Mouse (Mus musculus) cerebellum, postnatal 10 days (tissue): ENCODE data around the gene Gm38392.

Experiments
- DNase-seq, 2 experiments: peaks; one replicate each; pipeline ENCODE4 v3.0.0; 2021; ENCODE audit warnings: mixed read lengths in 2 of 2

The Gm38392 gene

DNA sequence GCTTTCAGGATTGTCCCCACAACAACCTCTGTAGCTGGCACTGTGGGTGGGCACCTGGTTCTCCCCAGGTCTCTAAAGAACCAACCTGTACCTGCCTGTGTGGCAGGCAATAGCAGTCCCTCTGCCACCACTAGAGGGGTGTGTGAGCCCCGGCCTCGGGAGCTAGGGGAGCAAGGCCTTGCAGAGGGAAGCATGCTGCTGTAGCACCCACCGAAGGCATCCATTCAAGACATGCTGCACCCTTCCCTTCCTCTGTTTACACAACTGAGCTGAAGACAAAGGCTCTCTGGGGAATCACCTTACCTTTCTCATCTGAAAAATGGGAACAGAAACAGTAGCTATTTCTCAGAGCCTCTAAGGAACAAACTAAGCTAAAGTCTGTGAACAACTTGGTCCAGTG, 51.8 kb downstream of the Gm38392 start:
- DNase-seq = peak; percentile 82 to 83

DNA sequence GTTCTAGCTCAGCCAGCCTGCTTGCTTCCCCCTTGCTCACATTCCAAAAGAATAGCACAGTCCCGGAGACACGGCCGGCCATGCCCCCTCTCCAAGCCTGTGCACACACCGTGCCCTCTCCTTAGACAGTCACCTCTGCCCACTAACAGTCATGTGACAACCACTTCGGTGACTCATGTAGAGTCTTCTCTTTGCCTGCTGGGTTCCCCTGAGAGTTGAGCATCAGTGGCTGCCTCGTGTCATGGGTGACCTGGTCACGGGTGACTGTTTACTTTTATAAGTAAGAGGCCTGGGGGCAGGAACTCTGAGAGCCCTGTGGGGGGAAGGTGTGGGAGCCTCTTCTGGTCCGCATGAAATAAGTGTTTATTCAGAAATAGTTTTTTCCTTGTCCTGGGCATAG, 53.0 kb downstream of the Gm38392 start:
- peak in 1 of 2 experiments; percentile 9 for DNase-seq

DNA sequence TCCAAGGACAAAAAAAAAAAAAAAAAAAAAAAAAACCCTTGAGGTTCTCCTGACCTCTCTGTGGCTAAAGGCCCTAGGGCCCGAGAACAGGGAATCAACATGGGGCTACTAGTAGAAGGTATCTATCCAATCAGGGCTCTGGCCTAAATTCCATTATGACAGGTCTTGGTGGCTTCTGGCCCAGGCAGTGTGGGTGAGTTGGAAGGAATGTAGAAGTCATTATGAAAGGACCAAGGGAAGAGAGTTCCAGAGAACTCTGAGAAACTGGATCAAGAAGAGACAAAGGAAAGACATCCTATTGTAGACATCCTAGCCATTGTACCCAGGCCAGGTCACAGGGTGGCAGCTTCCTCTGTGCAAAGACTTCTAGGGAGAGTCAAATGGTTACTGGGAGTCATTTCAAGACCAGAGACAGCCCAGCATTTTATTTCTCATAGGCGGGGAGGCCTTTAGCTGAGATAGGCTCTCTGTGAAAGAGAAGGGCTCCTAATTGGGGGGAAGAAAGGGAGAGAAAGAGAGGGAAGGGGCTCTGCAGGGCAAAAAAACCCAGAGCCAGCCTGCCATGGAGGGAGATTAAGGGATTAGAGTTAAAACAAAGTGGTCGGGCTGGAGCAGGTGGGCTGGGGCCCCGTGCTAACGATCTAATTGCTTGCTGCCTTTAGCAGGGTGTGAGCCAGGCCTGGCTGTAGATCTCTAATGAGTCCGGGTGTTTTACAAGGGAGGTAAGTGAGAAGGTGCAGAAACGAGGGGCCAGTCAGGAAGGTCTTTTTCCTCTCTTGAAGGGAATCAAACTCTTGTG, 54.0 kb downstream of the Gm38392 start:
- peak; percentile 64 to 65 for DNase-seq

DNA sequence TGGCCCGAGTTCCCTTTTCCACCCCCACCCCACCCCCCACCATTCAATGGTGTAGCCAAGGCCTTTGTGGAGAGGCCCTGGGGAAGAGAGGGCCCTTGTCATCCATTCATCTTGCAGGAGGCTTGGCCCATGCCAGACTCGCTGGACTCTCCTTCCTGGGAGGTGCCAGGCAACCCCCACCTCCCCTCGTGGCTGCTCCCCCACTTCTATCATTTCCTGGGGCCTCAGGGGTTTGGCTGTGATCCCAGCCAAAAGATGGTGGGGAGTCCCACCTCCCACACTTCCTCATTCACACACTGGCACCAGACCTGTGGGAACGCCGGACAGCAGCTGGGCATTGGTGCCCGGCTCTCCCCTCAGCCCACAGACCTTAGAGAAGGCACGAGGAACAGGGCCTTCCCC, 54.7 kb downstream of the Gm38392 start:
- DNase-seq = peak; percentile 75 to 84

DNA sequence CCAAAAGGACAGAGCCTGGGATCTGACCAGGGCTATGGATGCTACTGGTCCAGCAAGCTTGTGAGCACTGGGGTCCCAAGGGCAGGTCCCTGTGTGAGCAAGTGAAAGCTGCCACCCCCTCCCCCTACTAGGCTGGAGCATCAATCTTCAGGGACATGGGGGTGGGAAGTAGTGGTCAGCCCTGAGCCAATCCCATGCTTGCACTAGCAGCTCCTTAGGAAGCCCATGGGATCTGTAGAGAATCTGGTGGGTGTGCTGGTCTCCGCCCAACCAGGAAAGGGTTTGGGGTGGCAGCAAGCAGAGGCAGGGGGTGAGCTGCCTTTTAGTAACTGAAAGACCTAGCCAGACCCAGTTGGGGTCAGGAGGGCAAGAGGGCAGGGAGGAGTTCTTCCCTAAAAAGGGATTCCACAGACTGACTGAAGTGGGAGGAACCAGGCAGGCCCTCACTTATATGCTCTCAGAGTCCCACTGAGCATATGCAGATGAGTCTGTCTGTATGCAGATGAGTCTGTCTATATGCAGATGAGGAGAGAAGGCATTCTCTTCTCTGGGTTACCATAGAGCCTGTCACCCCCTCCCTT, 55.9 kb downstream of the Gm38392 start:
- peak; percentile 65 to 68 for DNase-seq

DNA sequence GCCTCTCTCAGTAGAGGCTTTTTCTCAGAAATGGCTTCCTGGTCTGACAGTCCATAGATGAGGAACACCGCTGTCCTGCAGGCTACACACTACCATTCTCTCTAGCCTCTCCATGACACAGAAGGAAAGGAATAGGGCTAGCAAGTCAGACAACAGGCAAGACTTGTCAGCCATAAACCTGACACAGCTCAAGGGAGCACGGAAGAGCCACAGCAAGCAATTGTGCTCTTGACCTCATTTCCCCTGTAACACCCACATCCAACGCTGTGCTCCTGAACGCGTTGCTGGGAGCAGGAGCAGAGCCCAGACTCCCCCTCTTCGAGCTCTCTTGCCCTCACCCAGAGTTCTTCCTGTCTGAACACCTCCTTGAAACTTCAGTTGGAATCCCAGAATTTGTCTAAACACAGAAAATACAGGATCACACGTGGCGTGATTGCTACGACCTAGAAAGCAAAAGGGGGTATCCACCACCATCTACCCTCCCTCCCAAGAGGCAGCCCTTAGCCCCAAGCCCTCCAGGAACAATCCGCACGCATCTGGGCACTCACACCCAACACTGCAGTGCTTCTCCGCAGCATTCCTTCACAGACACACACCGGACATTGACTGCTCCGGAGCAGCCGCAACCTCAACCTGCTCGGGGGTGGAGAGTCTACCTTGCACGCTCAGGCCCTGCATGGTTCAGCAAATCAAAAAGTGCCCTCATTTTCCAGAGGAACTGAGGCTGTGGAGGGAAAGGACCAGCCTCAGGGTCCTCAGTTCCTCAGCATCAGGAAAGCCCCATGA, 56.6 kb downstream of the Gm38392 start:
- DNase-seq = peak in 1 of 2 experiments; percentile 54

DNA sequence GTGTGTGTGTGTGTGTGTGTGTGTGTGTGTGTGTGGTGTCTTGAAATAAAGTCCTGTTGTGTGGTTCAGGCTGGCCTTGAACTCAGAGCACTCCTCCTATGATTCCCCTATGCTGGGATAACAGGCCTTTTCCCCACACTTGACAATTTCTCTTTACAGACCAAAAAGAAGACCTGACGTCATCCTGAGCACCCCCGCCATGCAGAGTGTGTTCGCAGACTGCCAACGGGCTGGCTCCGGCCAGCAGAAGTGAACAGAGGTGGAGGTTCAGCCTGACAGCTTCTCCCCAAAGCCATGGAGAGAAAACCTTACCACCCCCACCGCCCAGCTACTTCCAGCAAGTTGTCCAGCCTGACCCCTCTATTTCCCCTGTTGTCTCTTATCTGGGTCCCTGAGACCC, 57.5 kb downstream of the Gm38392 start:
- peak; percentile 49 to 56 for DNase-seq

DNA sequence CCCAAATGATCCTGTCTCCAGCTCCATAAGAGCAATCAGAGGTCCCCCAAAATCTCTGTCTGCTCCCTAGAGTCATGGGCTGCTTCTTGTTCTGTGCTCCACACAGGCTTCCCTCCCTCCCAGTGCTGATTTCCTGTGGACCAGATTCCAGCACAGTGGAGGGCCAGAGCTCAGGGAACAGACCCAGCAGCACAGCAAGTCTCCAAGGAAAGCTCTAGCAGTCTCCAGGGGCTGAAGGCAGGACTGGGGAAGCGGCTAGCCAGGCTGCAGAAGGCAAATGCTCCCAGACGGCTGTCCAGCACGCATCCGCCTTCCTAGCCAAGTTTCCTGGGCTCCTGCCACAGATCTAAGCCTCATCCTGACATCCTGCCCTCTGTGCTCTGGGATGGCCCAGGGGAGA, 58.1 kb downstream of the Gm38392 start:
- DNase-seq = peak; percentile 65 to 68

DNA sequence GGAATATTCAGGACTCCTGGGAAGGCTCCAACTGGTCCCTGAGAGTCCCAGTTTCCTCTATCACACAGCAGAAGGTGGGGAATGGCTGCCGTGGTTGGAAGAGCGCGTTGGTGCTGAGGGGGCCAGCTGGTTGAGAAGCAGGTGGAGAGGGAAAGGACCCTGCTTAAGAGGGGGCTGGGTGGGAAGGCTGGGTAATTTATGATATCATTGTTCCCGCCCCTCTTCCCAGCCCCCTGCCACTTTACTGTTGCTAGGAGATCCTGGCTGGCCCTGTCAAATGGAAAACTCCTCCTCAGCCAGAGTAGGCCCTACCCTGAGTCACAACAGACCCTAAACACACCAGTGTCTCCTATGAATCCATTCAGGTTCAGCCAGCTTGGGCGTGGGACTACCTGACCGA, 59.0 kb downstream of the Gm38392 start:
- peak; percentile 81 to 90 for DNase-seq

DNA sequence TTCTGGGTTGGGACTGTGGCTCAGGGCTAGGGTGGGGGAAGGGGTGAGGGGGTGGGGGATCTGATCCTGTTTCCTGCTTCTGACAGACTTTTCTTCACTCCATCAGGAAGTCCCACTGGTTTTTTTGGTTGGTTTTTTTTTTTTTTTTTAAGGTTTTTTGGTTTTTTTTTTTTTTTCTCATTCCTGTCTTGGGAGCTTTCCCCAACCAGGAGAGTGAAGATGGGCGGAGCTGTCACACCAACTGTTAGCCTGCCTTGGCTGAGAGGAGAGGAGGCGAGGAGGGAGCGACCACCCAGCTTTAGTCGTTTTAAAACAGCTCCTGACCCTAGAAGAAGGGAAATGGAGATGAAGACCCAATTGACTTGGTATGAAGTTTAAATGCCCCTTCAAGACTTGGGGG, 59.8 kb downstream of the Gm38392 start:
- no peak for DNase-seq

DNA sequence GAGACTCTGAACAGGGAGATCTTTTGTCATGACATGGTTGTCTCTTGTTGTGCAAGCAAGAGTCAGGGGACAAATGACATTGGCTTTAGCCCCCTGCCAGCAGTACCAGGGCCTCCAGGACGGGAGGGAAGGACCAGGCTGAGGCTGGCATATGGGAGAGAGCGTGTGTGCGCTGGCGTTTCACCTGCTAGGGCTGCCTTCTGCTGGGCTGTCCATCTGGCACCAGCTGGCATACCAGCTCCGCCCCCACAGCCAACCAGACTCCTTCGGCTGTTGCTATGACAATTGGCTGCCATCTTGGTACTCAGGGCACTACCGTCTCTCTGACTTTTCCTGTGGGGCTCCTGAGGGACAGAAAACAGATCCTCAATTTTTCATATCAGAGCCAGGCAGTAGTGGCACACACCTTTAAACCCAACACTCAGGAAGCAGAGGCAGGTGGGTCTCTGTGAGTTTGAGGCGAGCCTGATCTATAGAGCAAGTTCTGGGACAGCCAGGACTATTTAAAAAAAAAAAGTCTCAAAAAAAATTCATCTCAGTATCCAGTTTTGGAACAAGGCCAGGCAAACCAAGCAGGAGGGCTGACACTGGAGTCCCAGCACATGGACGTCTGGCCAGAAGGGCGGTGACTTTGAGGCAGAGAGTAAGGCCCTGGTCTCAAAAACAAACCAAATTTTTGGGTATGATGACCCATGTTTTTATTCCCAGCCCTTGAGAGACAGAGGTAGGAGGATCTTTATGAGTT, 60.7 kb downstream of the Gm38392 start:
- DNase-seq = peak; percentile 94 to 97

DNA sequence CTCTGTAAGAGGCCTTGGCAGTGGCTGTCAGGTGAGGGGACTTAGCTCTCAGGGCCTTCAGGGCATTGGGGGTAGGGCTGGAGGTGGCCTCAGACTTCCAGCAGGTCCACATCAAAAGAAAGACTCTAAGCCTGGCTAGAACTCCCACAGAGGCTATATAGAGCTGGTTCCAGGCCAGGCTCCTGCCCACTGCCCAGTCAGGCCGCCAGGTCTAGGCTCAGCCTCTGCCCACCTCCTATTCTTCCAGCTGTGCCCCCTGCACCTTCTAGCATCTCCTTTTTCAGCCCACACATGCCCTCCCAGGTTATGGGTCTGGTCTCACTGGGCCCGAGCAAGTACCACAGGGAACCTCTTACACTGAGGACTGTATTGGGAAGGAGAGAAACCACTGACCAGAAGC, 62.1 kb downstream of the Gm38392 start:
- DNase-seq = peak; percentile 63 to 64

DNA sequence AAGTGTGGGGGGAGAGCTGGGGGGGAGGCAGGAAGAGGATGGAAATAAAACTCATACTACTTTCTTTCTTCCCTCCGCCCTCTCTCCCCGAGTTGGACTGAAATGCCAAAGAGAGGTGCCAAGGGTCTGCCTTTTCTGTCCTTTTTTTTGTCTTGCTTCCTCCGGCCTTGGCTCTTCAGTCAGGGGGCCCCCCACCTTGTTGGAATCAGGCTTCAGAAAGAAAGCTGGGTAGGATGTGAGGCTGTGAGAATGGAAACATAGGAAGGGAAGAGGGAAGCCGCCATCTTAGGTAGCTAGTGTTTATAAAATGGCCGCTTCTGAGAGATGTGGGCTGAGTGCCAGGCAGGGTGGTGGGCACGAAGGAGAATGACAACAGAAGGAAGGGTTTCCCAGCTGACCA, 64.6 kb downstream of the Gm38392 start:
- DNase-seq = peak; percentile 91

DNA sequence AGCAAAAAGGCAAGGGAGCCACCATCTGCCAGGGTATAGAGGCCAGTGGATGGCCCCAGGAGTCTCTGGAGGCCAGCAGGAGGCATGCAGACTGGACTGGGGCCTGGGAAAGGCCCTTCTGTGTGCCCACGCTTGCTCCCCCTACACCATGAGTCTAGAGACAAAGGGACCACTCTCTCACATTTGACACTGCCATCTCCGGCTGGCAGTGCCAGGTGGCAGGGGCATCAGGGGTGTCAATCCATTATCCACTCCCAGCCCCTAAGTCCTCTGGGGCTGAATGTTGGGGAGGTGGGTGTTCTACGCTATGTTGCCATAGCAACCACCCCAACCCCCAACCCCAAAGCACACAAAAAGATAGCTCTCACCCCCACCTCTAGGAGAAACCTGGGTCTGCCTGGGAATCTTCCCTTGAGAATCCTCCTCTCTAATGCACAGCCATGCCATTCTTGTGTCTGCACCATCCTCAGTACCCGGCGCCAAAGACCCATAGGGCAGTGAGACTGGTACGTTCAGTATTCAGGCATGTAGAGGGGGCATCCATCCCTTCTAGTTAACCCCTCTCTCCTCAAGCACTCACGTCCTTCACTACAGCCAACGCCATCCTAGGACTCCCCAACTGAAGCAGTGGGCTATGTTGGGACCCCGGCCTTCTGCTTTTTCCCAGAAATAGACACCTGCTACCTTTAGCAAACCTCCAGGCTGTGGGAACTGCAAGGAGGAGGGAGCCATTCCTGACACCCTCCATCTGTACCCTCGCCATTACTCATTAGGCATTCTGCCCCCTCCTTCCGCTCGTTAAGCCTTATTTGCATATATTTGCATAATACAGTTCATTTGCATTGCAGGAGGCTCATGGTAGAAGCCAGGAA, 65.3 kb downstream of the Gm38392 start:
- DNase-seq = peak; percentile 87 to 90

DNA sequence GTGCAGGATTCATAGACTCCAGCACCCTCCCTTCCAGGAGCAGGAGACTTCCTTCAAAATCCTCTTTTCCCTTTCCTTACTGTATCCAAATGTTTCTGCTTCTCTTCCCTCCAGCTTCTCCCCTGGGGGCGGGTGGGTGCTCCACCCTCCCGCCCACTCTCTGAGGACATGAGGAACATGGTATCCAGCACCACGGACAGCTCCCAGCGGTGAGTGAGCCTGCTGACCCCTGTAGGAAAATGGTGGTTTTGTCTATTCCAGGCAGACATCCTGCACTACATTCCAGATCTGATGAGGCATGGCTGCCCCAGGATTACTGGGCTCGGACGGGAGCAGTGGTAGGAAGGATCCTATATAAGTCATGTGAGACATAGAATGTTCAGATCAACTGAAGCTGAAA, 66.2 kb downstream of the Gm38392 start:
- DNase-seq = peak in 1 of 2 experiments; percentile 61

DNA sequence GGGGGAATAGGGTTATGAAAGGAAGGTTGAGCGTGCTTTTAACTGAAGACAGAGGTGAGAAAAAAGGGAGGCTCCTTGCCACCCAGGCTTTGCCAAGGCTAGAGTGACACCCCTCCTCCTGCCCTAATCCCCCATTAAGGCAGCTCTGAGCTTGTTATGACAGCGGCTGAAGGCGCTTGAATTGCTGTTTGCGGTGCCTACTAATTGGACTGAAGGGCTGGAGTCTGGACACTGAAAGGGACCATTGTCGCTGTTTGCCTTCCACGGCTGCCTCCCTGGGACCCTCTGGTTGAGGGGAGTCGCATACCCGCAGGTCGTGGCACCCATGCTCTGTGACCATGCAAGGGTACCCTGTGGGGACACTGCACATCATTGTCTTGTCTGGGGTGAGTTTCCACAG, 67.1 kb downstream of the Gm38392 start:
- peak in 1 of 2 experiments; percentile 53 for DNase-seq

DNA sequence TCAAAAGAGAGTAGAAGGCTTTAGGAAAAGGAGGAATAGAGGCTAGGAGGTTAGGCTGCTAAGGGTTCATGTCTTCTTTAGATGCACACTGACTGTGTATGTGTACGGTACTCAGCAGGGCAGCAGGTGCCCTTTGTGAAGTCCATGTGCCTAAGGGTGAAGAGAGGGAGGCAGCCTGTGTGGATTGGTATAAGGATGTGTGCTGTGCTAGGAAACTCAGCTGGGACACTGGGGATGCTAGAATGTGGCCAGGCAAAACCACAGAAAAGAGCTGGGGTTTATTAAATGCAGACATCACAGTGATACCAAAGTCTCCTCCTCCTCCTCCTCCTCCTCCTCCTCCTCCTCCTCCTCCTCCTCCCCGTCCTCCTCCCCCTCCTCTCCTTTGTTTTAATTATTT, 69.3 kb downstream of the Gm38392 start:
- peak in 1 of 2 experiments; percentile 35 for DNase-seq

DNA sequence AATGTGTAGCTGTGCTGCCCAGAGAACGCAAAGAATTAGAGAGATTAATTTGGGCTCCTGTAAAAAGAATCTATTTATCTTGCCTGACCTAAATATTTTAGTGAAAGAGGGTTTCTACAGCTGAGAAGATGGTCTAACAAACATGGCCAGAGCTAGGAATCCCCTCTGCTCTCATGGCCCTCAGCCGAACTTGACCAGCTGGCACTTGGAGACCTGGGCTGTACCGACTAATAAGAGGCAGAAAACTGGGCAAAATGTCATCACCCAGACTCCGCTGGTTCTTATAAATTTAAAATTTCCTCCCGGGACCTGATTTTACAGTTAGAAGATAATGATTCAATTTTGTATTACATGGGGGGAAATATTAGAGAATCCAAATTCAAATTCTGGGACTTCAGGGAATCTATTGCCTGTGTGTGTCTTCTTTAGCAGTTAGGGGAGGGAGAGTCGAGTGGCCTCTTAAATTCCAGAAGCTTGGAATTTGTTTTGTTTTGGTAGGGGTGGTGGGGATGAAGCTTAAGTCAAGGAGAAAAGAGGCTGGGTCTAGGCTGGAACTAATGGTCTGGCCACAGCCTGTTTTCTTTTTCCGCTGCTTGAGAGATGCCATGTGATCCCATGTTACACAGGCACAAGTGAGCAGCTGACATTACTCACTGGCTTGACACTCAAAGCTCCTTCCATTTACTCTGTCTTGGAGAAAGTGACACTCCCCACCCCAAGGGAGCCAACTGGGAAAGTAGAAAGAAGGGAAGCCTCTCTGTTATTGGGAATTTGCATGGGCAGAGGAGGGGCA, 70.3 kb downstream of the Gm38392 start:
- DNase-seq = peak; percentile 91

DNA sequence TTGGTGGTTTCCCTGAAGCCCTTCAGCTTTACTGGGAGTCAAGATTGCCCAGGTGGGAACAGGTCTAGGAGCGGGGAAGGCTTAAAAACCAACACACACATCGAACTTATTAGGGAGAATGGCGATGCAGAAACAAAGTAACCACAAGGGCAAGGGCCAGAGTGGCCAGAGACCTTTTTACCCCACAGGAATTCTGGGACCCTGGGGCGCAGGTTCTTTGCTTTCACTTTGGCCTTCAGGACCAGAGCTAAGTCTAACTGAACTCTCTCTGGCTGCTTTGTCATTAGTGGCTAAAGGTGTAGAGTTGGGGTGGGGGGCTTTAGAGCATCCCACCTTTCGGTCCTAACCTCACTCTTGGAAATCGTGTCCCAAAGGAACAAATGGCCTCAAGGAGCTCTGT, 70.9 kb downstream of the Gm38392 start:
- DNase-seq = peak; percentile 48 to 68

DNA sequence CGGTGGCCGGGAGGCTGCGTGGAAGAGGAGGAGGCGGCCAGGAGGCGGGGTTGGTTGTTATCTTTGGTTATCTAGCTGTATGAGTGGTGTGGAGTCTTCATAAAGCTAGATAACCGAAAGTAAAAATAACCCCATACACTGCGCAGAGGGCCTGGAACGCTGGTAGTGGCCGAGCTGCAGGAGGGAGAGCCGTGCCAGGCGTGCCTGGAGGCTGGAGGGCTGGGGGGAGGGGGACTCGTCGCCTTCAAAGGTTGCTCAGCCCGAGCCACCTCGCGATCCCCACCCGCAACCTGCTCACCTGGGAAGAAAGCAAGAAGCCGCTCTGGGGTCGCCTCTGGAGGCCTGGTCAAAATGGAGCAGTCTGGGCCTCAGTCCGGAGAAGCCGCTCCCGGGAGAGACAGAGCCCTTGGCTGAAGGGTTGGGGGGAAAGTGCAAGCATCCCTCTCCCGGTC, 71.4 kb downstream of the Gm38392 start:
- peak; percentile 85 to 90 for DNase-seq
